Mouse (Mus musculus) hindbrain, embryonic 13.5 days (tissue): ENCODE results near the gene Zic4. TPM values are rescaled to one million over a fixed set of nuclear protein-coding genes. Genes with fewer than 3 reads are reported as not detected.

Source experiments
- ATAC-seq: fragments of 200-750 bp; cut with Nextera tagmentation; 2 replicates; pipeline ENCODE4 v1.8.0; 2017; ENCODE audit warnings: moderate TSS enrichment; ENCODE audit not compliant: low FRiP score
- H3K27ac ChIP-seq: fragments of 300-500 bp; sonication (generic); 2 replicates; pipeline ENCODE4 v1.5.1; 2015; ENCODE audit warnings: inconsistent platforms, mild to moderate bottlenecking, moderate library complexity
- H3K27me3 ChIP-seq: fragments of 300-500 bp; sonication (generic); 2 replicates; pipeline ENCODE4 v1.6.1; 2015; ENCODE audit warnings: mild to moderate bottlenecking, inconsistent platforms
- H3K36me3 ChIP-seq: fragments of 300-500 bp; sonication (generic); 2 replicates; pipeline ENCODE4 v1.6.1; 2015; ENCODE audit warnings: mild to moderate bottlenecking, inconsistent platforms
- H3K4me1 ChIP-seq: fragments of 300-500 bp; sonication (generic); replicated peaks from 2 replicates; pipeline ENCODE4 v1.6.1; 2015; ENCODE audit warnings: inconsistent platforms
- H3K4me2 ChIP-seq: fragments of 300-500 bp; sonication (generic); 2 replicates; pipeline ENCODE4 v1.6.1; 2015; ENCODE audit warnings: inconsistent platforms, mild to moderate bottlenecking, moderate library complexity
- H3K4me3 ChIP-seq: fragments of 300-500 bp; sonication (generic); 2 replicates; pipeline ENCODE4 v1.5.1; 2015; ENCODE audit warnings: mild to moderate bottlenecking, inconsistent platforms
- H3K9ac ChIP-seq: fragments of 300-500 bp; sonication (generic); 2 replicates; pipeline ENCODE4 v1.6.1; 2015; ENCODE audit warnings: mild to moderate bottlenecking, inconsistent platforms
- H3K9me3 ChIP-seq: fragments of 300-500 bp; sonication (generic); 2 replicates; pipeline ENCODE4 v1.6.1; 2016; ENCODE audit warnings: inconsistent platforms
- WGBS: fragments of 180-500 bp; shearing (Covaris S2); methylation state at CpG from one replicate; pipeline ENCODE4 v1.1.7; 2015; 5-methylcytosine and 5-hydroxymethylcytosine counted together
- polyA plus RNA-seq: library from polyadenylated mRNA; unstranded; fragments of >200 nt; fragmentation: Nextera tagmentation; extraction: Ambion mirVana; gene quantifications from 2 replicates; pipeline ENCODE4 v1.2.1, GENCODE M21; 2015

Gene Zic4
- 42.7 and 58.2 TPM in 2 replicates for polyA plus RNA-seq

DNA sequence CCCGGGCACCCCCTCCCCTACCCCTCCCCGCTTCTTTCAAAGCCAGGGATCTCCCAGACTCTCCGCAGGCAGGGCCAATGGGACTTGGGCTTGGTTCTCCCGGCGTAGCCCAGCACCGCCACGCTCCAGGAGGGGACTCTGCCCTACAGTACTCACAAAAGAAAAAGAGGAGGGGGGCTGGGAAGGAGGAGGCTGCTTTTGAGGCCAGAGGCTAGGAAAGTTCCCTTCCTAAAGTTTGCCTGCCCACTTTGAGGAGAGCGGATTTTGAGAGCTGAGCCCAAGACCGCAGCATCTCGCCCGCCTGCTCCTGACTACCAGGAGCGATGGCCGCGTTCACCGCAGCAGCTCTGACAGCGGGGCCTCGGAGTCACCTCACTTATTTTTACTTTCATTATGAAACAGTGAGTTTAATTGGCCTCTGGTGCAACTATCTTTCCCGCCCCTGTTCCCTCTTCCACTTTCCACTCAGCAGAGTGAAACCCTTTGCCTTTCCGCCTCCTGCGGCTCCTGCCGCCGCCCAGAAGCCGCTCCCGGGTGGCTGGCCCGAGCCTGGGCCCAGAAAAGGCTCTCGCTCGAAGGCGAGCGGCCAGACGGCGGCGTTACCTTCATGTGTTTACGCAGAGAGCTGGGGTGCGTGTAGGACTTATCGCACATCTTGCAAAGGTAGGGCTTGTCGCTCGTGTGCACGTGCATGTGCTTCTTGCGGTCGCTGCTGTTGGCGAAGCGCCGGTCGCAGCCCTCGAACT is at the start of gene Zic4:
Gene Zic4, plus strand, starts transcription at position 558 of the 746 bp plus-strand sequence.
- Histone ChIP-seq H3K36me3 (no peaks in the 10 kb centered on the region), H3K4me2 (peak within 1 kb of the TSS; percentile 51), H3K27ac (peak within 1 kb of the TSS; percentile 97), H3K9me3 (no peaks in the 10 kb centered on the region), H3K4me3 (peak within 1 kb of the TSS; percentile 71), H3K9ac (peak within 1 kb of the TSS; percentile 96), H3K27me3 (peaks cover 64% of the 10 kb centered on the region), H3K4me1 (peaks cover 8% of the 10 kb centered on the region; the same call in 1 of the 2 replicates)
- 0% methylated on average over 45 of the region's 45 CpGs for WGBS
- ATAC-seq: peak; percentile 33; the same call in 1 of the 2 replicates

- Histone ChIP-seq H3K9me3 (no peaks in the 10 kb centered on the region), H3K4me3 (no peak overlapping the region), H3K27me3 (peaks cover 43% of the 10 kb centered on the region), H3K36me3 (no peaks in the 10 kb centered on the region), H3K27ac (no peak overlapping the region), H3K4me1 (peaks cover 4% of the 10 kb centered on the region; the same call in 1 of the 2 replicates), H3K9ac (no peak overlapping the region), H3K4me2 (no peak overlapping the region)
- no peak for ATAC-seq
- WGBS: 80% methylated on average over 2 of the region's 2 CpGs
These were observed 14.6 kb upstream of the Zic4 start for GRCm38 (mm10) chr9:91347591-91347990.

DNA sequence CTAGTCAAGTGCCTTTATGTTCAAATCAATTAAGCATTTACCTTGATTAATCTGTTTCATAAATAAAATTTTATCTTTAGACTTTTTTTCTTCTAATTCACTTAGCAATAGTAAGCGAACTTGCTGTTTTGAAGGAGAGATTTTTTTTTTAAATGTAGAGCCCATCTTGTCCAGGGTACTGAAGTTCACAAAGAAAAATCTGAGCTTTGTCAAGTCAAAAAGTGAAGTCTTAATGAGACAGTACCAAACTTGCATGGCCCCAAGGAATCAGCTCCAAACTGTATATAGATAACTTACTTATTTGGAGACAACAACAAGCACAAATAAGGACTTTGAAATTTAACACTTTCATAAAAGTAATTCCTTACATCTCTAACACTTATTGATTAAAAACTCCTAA is 13.5 kb upstream of the Zic4 start:
- no peak overlapping the region for H3K27ac ChIP-seq
- no peak overlapping the region for H3K9ac ChIP-seq
- H3K4me1 ChIP-seq: peaks cover 13% of the 10 kb centered on the region
- no peaks in the 10 kb centered on the region for H3K9me3 ChIP-seq
- no peaks in the 10 kb centered on the region for H3K36me3 ChIP-seq
- H3K27me3 ChIP-seq: peaks cover 51% of the 10 kb centered on the region
- no peak overlapping the region for H3K4me2 ChIP-seq
- 38% methylated on average over 1 of the region's 1 CpGs for WGBS
- no peak for ATAC-seq
- H3K4me3 ChIP-seq: no peak overlapping the region

DNA sequence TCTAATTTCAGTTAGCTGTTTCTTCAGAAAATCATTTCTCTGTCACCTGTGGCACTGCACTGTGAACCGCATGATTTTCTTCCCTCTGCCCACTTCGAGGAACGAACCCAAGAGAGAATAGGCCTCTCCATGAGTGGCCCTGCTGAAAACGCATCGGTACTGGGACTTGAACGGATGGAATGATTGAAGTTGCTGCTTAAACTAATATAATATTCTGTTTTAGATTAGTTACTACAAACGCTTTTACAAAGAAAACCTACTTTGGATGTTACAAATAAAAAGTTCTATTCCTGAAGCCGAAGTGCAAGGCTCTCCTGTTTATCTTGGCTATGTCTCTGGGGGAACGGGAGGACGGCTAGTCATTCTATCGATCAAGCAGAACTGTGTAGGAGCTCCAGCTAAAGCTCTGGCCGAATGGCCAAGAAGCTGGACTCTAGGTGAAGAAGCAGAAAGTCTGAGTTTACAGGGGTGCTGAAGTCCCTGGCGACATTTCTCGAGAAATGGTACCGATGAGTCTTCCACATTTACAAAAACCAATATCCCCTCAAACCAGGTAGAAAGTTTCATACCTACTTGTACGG is 11.9 kb upstream of the Zic4 start:
- H3K36me3 ChIP-seq: no peaks in the 10 kb centered on the region
- H3K27me3 ChIP-seq: peaks cover 63% of the 10 kb centered on the region
- peaks cover 26% of the 10 kb centered on the region for H3K4me1 ChIP-seq
- H3K27ac ChIP-seq: peak overlapping the region; percentile 79
- 3% methylated on average over 16 of the region's 16 CpGs for WGBS
- H3K9me3 ChIP-seq: no peaks in the 10 kb centered on the region
- H3K4me2 ChIP-seq: peak overlapping the region; percentile 53
- ATAC-seq: no peak
- H3K4me3 ChIP-seq: peak overlapping the region; percentile 31
- H3K9ac ChIP-seq: peak overlapping the region; percentile 57

DNA sequence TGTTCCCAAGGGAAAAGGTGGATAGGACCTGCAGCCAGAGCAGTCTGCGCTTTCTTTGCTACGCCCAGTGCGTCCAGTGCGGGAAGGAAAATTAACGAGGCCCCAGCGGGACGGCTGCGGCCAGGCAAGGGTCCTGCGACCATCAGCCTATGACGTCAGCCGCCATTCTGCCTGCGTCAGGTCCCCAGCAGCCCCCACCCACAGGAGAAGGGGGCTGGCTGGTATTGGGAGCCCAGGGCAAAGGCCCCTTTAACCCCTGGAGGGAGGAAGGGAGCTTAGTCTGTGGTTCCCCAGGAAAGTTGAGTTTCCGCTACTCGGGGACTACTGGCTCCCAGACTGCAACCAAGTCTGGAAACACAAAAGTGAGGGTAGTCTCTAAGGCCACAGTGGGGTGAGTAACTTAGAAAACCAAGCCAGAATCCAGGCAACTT is 11.3 kb upstream of the Zic4 start:
- H3K9ac ChIP-seq: peak overlapping the region; percentile 57
- peak overlapping the region; percentile 79 for H3K27ac ChIP-seq
- no peaks in the 10 kb centered on the region for H3K9me3 ChIP-seq
- ATAC-seq: peak; percentile 29
- under 1% methylated on average over 14 of the region's 14 CpGs for WGBS
- peak overlapping the region; percentile 53 for H3K4me2 ChIP-seq
- H3K4me3 ChIP-seq: peak overlapping the region; percentile 31
- H3K27me3 ChIP-seq: peaks cover 67% of the 10 kb centered on the region
- H3K36me3 ChIP-seq: no peaks in the 10 kb centered on the region
- peaks cover 32% of the 10 kb centered on the region for H3K4me1 ChIP-seq

DNA sequence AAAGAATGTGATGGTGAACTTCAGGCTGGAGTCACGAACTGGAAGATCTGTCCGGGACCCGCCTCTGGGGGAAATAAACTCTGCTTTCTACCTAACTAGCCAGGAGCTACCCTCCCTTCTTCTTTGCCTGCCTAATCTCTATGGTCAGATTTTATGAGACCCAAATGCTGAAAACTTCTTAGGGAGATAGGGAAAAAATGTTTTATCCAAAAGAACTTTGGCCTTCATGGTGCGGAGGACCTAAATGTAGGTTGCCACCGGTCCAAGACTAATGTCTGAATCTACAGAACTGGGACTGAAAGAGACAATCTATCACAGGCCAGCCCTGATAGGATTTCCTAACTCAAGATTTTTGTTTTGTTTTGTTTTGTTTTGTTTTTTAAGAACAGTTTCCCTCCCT is 10.9 kb upstream of the Zic4 start:
- Histone ChIP-seq H3K4me3 (peak overlapping the region; percentile 31), H3K4me2 (peak overlapping the region; percentile 53), H3K9me3 (no peaks in the 10 kb centered on the region), H3K27ac (peak overlapping the region; percentile 79), H3K36me3 (no peaks in the 10 kb centered on the region), H3K4me1 (peaks cover 34% of the 10 kb centered on the region), H3K9ac (peak overlapping the region; percentile 57), H3K27me3 (peaks cover 67% of the 10 kb centered on the region)
- ATAC-seq: no peak
- 5% methylated on average over 5 of the region's 5 CpGs for WGBS

- peak overlapping the region; percentile 81 for H3K27ac ChIP-seq
- peaks cover 73% of the 10 kb centered on the region for H3K27me3 ChIP-seq
- no peak for ATAC-seq
- peak overlapping the region; percentile 53 for H3K4me2 ChIP-seq
- H3K9ac ChIP-seq: peak overlapping the region; percentile 70
- 2% methylated on average over 13 of the region's 13 CpGs for WGBS
- H3K4me3 ChIP-seq: peak overlapping the region; percentile 31
- peaks cover 34% of the 10 kb centered on the region for H3K4me1 ChIP-seq
- H3K9me3 ChIP-seq: no peaks in the 10 kb centered on the region
- no peaks in the 10 kb centered on the region for H3K36me3 ChIP-seq
These were observed 10.2 kb upstream of the Zic4 start for GRCm38 (mm10) chr9:91351961-91352411.

DNA sequence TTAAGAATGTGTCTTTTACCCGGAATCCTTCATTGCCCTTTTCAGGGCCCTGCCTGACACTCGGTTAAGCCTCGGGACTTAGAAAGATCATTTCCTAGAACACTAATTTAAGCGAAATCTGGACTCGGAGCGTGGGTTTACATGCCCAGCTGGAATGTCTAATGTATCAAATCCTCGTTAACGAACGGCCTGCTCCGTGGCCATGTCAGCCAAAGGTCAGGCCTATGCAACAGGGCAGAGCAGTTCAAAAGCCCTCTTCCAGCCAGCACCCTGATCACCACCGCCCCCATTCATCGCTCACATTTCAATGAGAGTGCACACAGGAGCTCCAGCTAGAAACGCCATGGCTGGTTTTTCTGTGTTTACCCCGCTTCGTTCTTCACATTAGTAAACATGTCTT is 9.4 kb upstream of the Zic4 start:
- Histone ChIP-seq H3K27me3 (peaks cover 77% of the 10 kb centered on the region), H3K4me1 (peaks cover 36% of the 10 kb centered on the region), H3K27ac (peak overlapping the region; percentile 85), H3K4me2 (peak overlapping the region; percentile 53), H3K36me3 (no peaks in the 10 kb centered on the region), H3K4me3 (peak overlapping the region; percentile 31), H3K9ac (peak overlapping the region; percentile 70), H3K9me3 (no peaks in the 10 kb centered on the region)
- WGBS: 1% methylated on average over 15 of the region's 15 CpGs
- no peak for ATAC-seq

DNA sequence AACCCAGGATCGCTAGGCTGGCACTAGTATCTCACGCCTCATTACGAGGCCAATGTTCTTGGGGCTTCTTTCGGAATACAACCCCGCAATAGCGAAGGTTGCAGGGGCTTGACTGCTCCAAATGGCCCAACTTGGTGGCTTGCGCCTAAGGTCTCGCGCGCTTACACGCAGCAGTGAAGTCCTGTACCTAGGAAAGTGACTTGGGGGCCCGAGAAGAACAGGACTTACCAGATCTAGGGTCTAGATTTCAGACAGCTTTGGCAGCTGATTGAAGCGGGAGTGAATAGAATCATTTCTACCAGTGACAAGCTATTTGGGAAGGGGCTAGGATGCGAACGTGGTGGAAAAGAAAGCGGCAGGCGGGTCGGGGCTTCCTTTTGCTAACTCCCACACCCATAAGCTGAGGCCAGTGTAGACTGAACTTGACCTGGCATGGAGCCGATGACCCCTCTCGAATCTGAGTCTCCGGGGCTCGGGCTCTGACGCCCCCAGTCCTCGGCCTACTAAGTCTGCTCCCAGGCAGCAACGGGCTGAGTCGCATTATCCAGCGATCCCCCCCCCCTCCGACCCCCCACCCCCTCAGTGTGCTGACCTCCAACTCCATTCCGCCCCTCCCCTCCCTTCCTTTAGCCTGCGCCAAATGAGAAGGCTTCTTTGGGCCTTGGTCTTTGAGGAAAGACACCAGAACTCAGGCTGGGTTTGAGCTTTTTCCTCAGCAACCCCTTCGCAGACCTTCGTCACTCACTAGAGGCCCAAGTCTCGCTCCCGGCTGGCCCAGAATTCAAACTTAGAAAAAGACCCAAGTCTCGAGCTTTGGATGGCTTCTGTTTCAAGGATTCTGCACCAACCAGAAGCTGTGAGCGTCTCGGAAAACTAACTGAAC is 8.4 kb upstream of the Zic4 start:
- WGBS: 4% methylated on average over 36 of the region's 37 CpGs
- Histone ChIP-seq H3K4me1 (peaks cover 36% of the 10 kb centered on the region), H3K4me2 (peak overlapping the region; percentile 53), H3K27ac (peak overlapping the region; percentile 85), H3K27me3 (peaks cover 80% of the 10 kb centered on the region), H3K9me3 (no peaks in the 10 kb centered on the region), H3K36me3 (no peaks in the 10 kb centered on the region), H3K9ac (peak overlapping the region; percentile 70), H3K4me3 (peak overlapping the region; percentile 33)
- ATAC-seq: no peak

- Histone ChIP-seq H3K27me3 (peaks cover 83% of the 10 kb centered on the region), H3K4me3 (peak overlapping the region; percentile 33), H3K4me1 (peaks cover 36% of the 10 kb centered on the region), H3K36me3 (no peaks in the 10 kb centered on the region), H3K9me3 (no peaks in the 10 kb centered on the region), H3K4me2 (peak overlapping the region; percentile 53), H3K27ac (peak overlapping the region; percentile 85), H3K9ac (peak overlapping the region; percentile 70)
- peak; percentile 7; the same call in 1 of the 2 replicates for ATAC-seq
- WGBS: 7% methylated on average over 22 of the region's 22 CpGs
These were observed 7.6 kb upstream of the Zic4 start for GRCm38 (mm10) chr9:91354434-91355269.

GRCm38 (mm10) chr9:91355270-91355589 is 7.0 kb upstream of the Zic4 start:
- no peaks in the 10 kb centered on the region for H3K9me3 ChIP-seq
- no peak; the same call in 1 of the 2 replicates for ATAC-seq
- no peaks in the 10 kb centered on the region for H3K36me3 ChIP-seq
- H3K27me3 ChIP-seq: peaks cover 81% of the 10 kb centered on the region
- peak overlapping the region; percentile 53 for H3K4me2 ChIP-seq
- H3K27ac ChIP-seq: peak overlapping the region; percentile 85
- 1% methylated on average over 7 of the region's 7 CpGs for WGBS
- peak overlapping the region; percentile 70 for H3K9ac ChIP-seq
- H3K4me1 ChIP-seq: peaks cover 36% of the 10 kb centered on the region
- peak overlapping the region; percentile 33 for H3K4me3 ChIP-seq
